ENCODE assay signal across 23 mouse cellular contexts in genomic region chr10:94450781-94451180, GRCm38 (mm10).
DNase-seq lines count a peak whose midpoint lies in the region; ATAC-seq and TF ChIP-seq lines count a peak whose summit lies in the region.
"Had no signal": no experiment of that assay in that cellular context is flagged by ENCODE, and none has a peak within 500 bp of the region (broad histone marks: within the 10 kb centered on the region; RNA-seq: fewer than 3 reads in every experiment).

No protein-coding gene starts in this region.

- no peak for TF ChIP-seq CTCF in kidney, postnatal 0 days (IDR thresholded peaks at IDR 0.05; ENCODE audit: low read depth)

- H3K27ac ChIP-seq in embryonic facial prominence, embryonic 14.5 days (replicated peaks; ENCODE audit: low read depth, low read length): no peak overlapping the region
- no peak overlapping the region for H3K27ac ChIP-seq in embryonic facial prominence, embryonic 10.5 days (replicated peaks)
- no peak overlapping the region for H3K27ac ChIP-seq in kidney, postnatal 0 days
- H3K27ac ChIP-seq in lung, embryonic 16.5 days (ENCODE audit: low read length): no peak overlapping the region
- H3K27ac ChIP-seq: embryonic facial prominence, embryonic 13.5 days; forebrain, embryonic 13.5 days; heart, adult 2 months; heart, embryonic 15.5 days had no signal

- H3K27me3 ChIP-seq in embryonic facial prominence, embryonic 14.5 days (replicated peaks; ENCODE audit: control insufficient read depth, insufficient read depth, low read length): no peaks in the 10 kb centered on the region
- no peaks in the 10 kb centered on the region for H3K27me3 ChIP-seq in embryonic facial prominence, embryonic 10.5 days (replicated peaks; ENCODE audit: low read depth, poor library complexity, severe bottlenecking)
- no peaks in the 10 kb centered on the region for H3K27me3 ChIP-seq in kidney, postnatal 0 days (ENCODE audit: insufficient read depth, low read length)
- H3K27me3 ChIP-seq in lung, embryonic 16.5 days (ENCODE audit: control insufficient read depth, insufficient read depth, low read depth, low read length): no peaks in the 10 kb centered on the region
- H3K27me3 ChIP-seq: heart, embryonic 15.5 days had no signal

- peak; percentile 53 for DNase-seq in embryonic facial prominence, embryonic 14.5 days (ENCODE audit: low spot score)
- no peak for DNase-seq in embryonic facial prominence, embryonic 10.5 days (ENCODE audit: low spot score)
- DNase-seq in kidney, postnatal 0 days (ENCODE audit: low spot score): peak; percentile 74
- DNase-seq in kidney, postnatal 25 days: no peak
- DNase-seq in lung, postnatal 25 days (ENCODE audit: low spot score): no peak
- peak; percentile 66 for DNase-seq in NIH3T3 (ENCODE audit: low read depth)
- no peak for DNase-seq in layer of hippocampus, adult 9-11 months
- DNase-seq: adrenal gland, postnatal 10 days; B cell, adult 2 months; cerebellum, adult 11 months; cerebellum, adult 8-10 months; cerebellum, postnatal 14 days; forebrain, postnatal 0 days; gastrocnemius, postnatal 14 days; heart, adult 2 months; heart, postnatal 14 days had no signal

- H3K9me3 ChIP-seq in embryonic facial prominence, embryonic 14.5 days (ENCODE audit: control insufficient read depth, low read length): no peaks in the 10 kb centered on the region
- no peaks in the 10 kb centered on the region for H3K9me3 ChIP-seq in embryonic facial prominence, embryonic 10.5 days
- H3K9me3 ChIP-seq in kidney, postnatal 0 days (replicated peaks; ENCODE audit: low read length): no peaks in the 10 kb centered on the region
- no peaks in the 10 kb centered on the region for H3K9me3 ChIP-seq in lung, embryonic 16.5 days (ENCODE audit: control insufficient read depth, low read length)
- H3K9me3 ChIP-seq: embryonic facial prominence, embryonic 13.5 days; forebrain, embryonic 13.5 days; G1E; heart, embryonic 15.5 days had no signal

- no peak overlapping the region for H3K9ac ChIP-seq in embryonic facial prominence, embryonic 14.5 days (ENCODE audit: low read depth, low read length)
- H3K9ac ChIP-seq in kidney, postnatal 0 days (ENCODE audit: low read depth, low read length): no peak overlapping the region
- no peak overlapping the region for H3K9ac ChIP-seq in lung, embryonic 16.5 days (ENCODE audit: low read length)
- H3K9ac ChIP-seq: embryonic facial prominence, embryonic 13.5 days; forebrain, embryonic 13.5 days; forebrain, postnatal 0 days; heart, embryonic 15.5 days had no signal

- no peaks in the 10 kb centered on the region for H3K36me3 ChIP-seq in embryonic facial prominence, embryonic 14.5 days (ENCODE audit: control insufficient read depth, insufficient read depth, low read length)
- H3K36me3 ChIP-seq in embryonic facial prominence, embryonic 10.5 days (replicated peaks): no peaks in the 10 kb centered on the region
- H3K36me3 ChIP-seq in kidney, postnatal 0 days (ENCODE audit: insufficient read depth, low read length): no peaks in the 10 kb centered on the region
- no peaks in the 10 kb centered on the region for H3K36me3 ChIP-seq in lung, embryonic 16.5 days (ENCODE audit: control insufficient read depth, insufficient read depth, low read length)
- H3K36me3 ChIP-seq: embryonic facial prominence, embryonic 13.5 days; G1E; heart, embryonic 15.5 days had no signal

- H3K4me2 ChIP-seq in embryonic facial prominence, embryonic 14.5 days (ENCODE audit: low read depth, low read length): no peak overlapping the region
- H3K4me2 ChIP-seq in kidney, postnatal 0 days (ENCODE audit: low read length): no peak overlapping the region
- peak overlapping the region; percentile 13; the same call in 1 of the 2 replicates for H3K4me2 ChIP-seq in lung, embryonic 16.5 days (ENCODE audit: low read depth, low read length)
- H3K4me2 ChIP-seq: embryonic facial prominence, embryonic 13.5 days; forebrain, embryonic 13.5 days; heart, embryonic 11.5 days; heart, embryonic 15.5 days had no signal

- 39% methylated on average over 8 of the region's 8 CpGs for WGBS in embryonic facial prominence, embryonic 14.5 days
- WGBS in embryonic facial prominence, embryonic 10.5 days: 63% methylated on average over 8 of the region's 8 CpGs
- 43% methylated on average over 8 of the region's 8 CpGs for WGBS in kidney, postnatal 0 days
- WGBS in lung, embryonic 16.5 days: 26% methylated on average over 8 of the region's 8 CpGs

- no peak for ATAC-seq in embryonic facial prominence, embryonic 14.5 days (ENCODE audit: low read depth)
- no peak for ATAC-seq in kidney, postnatal 0 days (replicated peaks; ENCODE audit: low FRiP score, low read depth)
- no peak for ATAC-seq in lung, embryonic 16.5 days (ENCODE audit: low read depth)
- ATAC-seq: CD4-positive, CD25-positive, alpha-beta regulatory T cell, adult 4 months; forebrain, embryonic 13.5 days; forebrain, postnatal 0 days had no signal

- H3K4me3 ChIP-seq in embryonic facial prominence, embryonic 14.5 days (ENCODE audit: low read depth, low read length): no peak overlapping the region
- H3K4me3 ChIP-seq in embryonic facial prominence, embryonic 10.5 days: no peak overlapping the region
- no peak overlapping the region for H3K4me3 ChIP-seq in kidney, postnatal 0 days (replicated peaks; ENCODE audit: low read depth, low read length)
- H3K4me3 ChIP-seq in lung, embryonic 16.5 days (ENCODE audit: low read length): no peak overlapping the region
- H3K4me3 ChIP-seq: embryonic facial prominence, embryonic 13.5 days; forebrain, embryonic 13.5 days; heart, adult 2 months; heart, embryonic 15.5 days had no signal

- peaks cover 11% of the 10 kb centered on the region; the same call in 1 of the 2 replicates for H3K4me1 ChIP-seq in embryonic facial prominence, embryonic 14.5 days (ENCODE audit: control insufficient read depth, insufficient read depth, low read length)
- H3K4me1 ChIP-seq in embryonic facial prominence, embryonic 10.5 days: peaks cover 10% of the 10 kb centered on the region; the same call in 1 of the 2 replicates
- H3K4me1 ChIP-seq in kidney, postnatal 0 days (replicated peaks; ENCODE audit: insufficient read depth, low read length): no peaks in the 10 kb centered on the region; the same call in 1 of the 2 replicates
- H3K4me1 ChIP-seq in lung, embryonic 16.5 days (replicated peaks; ENCODE audit: control insufficient read depth, insufficient read depth, low read length): no peaks in the 10 kb centered on the region
- H3K4me1 ChIP-seq: forebrain, embryonic 13.5 days had no signal

Comparison
In these comparisons a context has a peak if more than half of its experiments do, and no peak if none do; other contexts are left out.
1. DNase-seq: peak in embryonic facial prominence, embryonic 14.5 days (single experiment), kidney, postnatal 0 days (single experiment) and NIH3T3 (single experiment); none in embryonic facial prominence, embryonic 10.5 days (single experiment), kidney, postnatal 25 days (0 of 2), lung, postnatal 25 days (single experiment) and layer of hippocampus, adult 9-11 months (single experiment).